Mouse (Mus musculus) bone marrow, adult 2 months (tissue): ENCODE data around the gene Tmco1.
A peak's percentile ranks its signal among the peaks of the same experiment; 100 is the strongest.

Experiments
- CTCF ChIP-seq: fragments of 200-500 bp; IDR thresholded peaks from 2 replicates; pipeline ENCODE4 v1.5.1; 2011; ENCODE audit warnings: low read length, control low read depth; ENCODE audit not compliant: control insufficient read depth, insufficient read depth
- POLR2A ChIP-seq: fragments of 200-500 bp; IDR thresholded peaks from 2 replicates; pipeline ENCODE4 v1.6.1; 2011; ENCODE audit warnings: low read depth, mild to moderate bottlenecking, control low read depth, low read length, borderline replicate concordance; ENCODE audit not compliant: control insufficient read depth

- TF ChIP-seq POLR2A (peak; percentile 68; the same call in 1 of the 2 replicates), CTCF (no peak)
Measured at GRCm38 (mm10) chr1:167284837-167285319, 23.3 kb upstream of the Tmco1 start.
